Mouse (Mus musculus) bone marrow macrophage, adult 2 months (primary cell): Measurements from ENCODE around the gene Epha8.

ENCODE experiments used
- CTCF ChIP-seq: IDR thresholded peaks from 2 replicates; pipeline ENCODE4 v1.5.1; 2012; ENCODE audit warnings: low read depth, mild to moderate bottlenecking, low read length, moderate library complexity
- POLR2A ChIP-seq: IDR thresholded peaks from 2 replicates; pipeline ENCODE4 v1.6.1; 2012; ENCODE audit warnings: mild to moderate bottlenecking, low read depth, low read length, borderline replicate concordance

DNA sequence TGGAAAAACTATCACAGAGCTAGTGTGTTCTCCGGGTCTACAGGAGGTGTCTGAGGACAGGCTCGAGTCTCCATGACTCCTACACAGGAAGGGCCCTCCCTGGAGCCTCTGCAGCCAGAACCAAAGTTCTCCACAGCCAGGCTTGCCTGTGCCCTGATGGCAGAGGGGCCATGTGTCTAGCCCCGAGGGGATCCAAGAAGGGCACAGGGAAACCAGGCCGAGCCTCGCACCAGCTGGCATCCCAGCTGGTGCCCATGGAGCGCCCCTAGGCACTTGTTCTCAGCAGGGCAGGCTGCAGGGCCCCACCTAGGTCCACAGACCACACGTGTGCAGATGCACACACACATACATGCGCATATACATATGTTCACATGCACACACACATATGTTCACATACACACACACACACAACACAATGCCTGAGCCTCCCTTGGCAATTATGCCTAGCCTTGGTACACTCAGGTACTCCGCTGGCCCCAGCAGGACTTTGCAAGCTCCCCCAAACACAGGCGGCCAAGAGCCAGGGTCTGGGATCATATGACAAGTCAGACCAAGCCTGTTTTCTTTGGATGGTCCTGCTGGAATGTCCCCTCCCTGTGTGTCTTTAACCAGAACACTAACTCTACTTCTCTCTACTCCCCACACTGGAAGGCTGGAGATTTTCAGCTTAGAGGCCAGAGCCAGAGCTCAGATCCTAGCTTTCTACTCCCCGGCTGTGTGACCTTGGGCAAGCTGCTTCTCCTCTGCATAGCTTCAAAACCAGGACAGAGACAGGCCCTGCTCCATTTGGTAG lies 11.9 kb downstream of the Epha8 start:
- TF ChIP-seq CTCF (no peak), POLR2A (no peak)
